20 mouse cellular contexts compared by ENCODE assay signal in the genomic region with DNA sequence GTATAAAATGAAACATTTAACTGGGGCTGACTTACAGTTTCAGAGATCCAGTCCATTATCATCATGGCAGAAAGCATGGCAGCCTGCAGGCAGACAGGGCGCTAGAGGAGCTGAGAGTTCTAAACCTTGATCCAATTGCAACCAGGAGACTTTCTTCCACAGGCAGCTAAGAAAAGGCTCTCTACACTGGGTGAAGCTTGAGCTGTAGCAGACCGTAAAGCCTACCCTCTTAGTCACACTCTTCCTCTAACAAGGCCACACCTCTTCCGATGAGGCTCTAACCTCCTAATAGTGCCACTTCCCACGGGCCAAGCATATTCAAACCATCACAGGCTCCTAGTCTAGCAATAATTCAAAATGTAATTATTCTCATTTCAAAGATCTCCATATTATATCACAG. TPM values are rescaled to one million over a fixed set of nuclear protein-coding genes. Genes with fewer than 3 reads are reported as not detected.
DNase-seq lines count a peak whose midpoint lies in the region; ATAC-seq lines count a peak whose summit lies in the region.
"Had no signal": no experiment of that assay in that cellular context is flagged by ENCODE, and none has a peak within 500 bp of the region (broad histone marks: within the 10 kb centered on the region; RNA-seq: fewer than 3 reads in every experiment).

No protein-coding gene starts in this region.

- H3K36me3 ChIP-seq in hindbrain, embryonic 15.5 days, result no peaks in the 10 kb centered on the region
- no peaks in the 10 kb centered on the region for H3K36me3 ChIP-seq in hindbrain, embryonic 16.5 days (ENCODE audit: control insufficient read depth, insufficient read depth, low read length)
- H3K36me3 ChIP-seq in midbrain, embryonic 15.5 days (replicated peaks), result no peaks in the 10 kb centered on the region
- H3K36me3 ChIP-seq in midbrain, embryonic 10.5 days, result peaks cover 7% of the 10 kb centered on the region
- no peaks in the 10 kb centered on the region for H3K36me3 ChIP-seq in limb, embryonic 13.5 days
- H3K36me3 ChIP-seq: liver, embryonic 12.5 days; neural tube, embryonic 13.5 days had no signal

- H3K4me2 ChIP-seq in hindbrain, embryonic 15.5 days, result 0 out of 2 replicates have a peak overlapping the region, but pooled peaks have one; percentile 68
- no peak overlapping the region for H3K4me2 ChIP-seq in hindbrain, embryonic 16.5 days (ENCODE audit: low read length)
- H3K4me2 ChIP-seq in midbrain, embryonic 15.5 days, result peak overlapping the region; percentile 16; the same call in 1 of the 2 replicates
- H3K4me2 ChIP-seq in limb, embryonic 13.5 days (replicated peaks), result peak overlapping the region; percentile 27

- 96% methylated on average over 4 of the region's 4 CpGs for WGBS in hindbrain, embryonic 15.5 days
- WGBS in hindbrain, embryonic 16.5 days, result 95% methylated on average over 4 of the region's 4 CpGs
- 92% methylated on average over 4 of the region's 4 CpGs for WGBS in midbrain, embryonic 15.5 days
- WGBS in midbrain, embryonic 10.5 days, result 88% methylated on average over 4 of the region's 4 CpGs
- 91% methylated on average over 4 of the region's 4 CpGs for WGBS in limb, embryonic 13.5 days

- no peaks in the 10 kb centered on the region for H3K27me3 ChIP-seq in hindbrain, embryonic 15.5 days
- H3K27me3 ChIP-seq in hindbrain, embryonic 16.5 days (replicated peaks; ENCODE audit: control insufficient read depth, insufficient read depth, low read length), result no peaks in the 10 kb centered on the region
- H3K27me3 ChIP-seq in midbrain, embryonic 15.5 days (replicated peaks), result no peaks in the 10 kb centered on the region
- no peaks in the 10 kb centered on the region for H3K27me3 ChIP-seq in midbrain, embryonic 10.5 days (ENCODE audit: low read depth, poor library complexity, severe bottlenecking)
- no peaks in the 10 kb centered on the region for H3K27me3 ChIP-seq in limb, embryonic 13.5 days
- H3K27me3 ChIP-seq: liver, embryonic 12.5 days; neural tube, embryonic 13.5 days had no signal

- no peaks in the 10 kb centered on the region for H3K9me3 ChIP-seq in hindbrain, embryonic 15.5 days
- 0 out of 2 replicates have a peak, but pooled peaks cover 2% of the 10 kb centered on the region for H3K9me3 ChIP-seq in hindbrain, embryonic 16.5 days (ENCODE audit: control insufficient read depth, low read length)
- H3K9me3 ChIP-seq in midbrain, embryonic 15.5 days, result 0 out of 2 replicates have a peak, but pooled peaks cover under 1% of the 10 kb centered on the region
- H3K9me3 ChIP-seq in midbrain, embryonic 10.5 days (replicated peaks), result peaks cover 5% of the 10 kb centered on the region; the same call in 1 of the 2 replicates
- no peaks in the 10 kb centered on the region for H3K9me3 ChIP-seq in limb, embryonic 13.5 days
- H3K9me3 ChIP-seq: liver, embryonic 12.5 days had no signal

- H3K9ac ChIP-seq in hindbrain, embryonic 15.5 days, result no peak overlapping the region
- no peak overlapping the region for H3K9ac ChIP-seq in hindbrain, embryonic 16.5 days (ENCODE audit: low read depth, low read length)
- no peak overlapping the region for H3K9ac ChIP-seq in midbrain, embryonic 15.5 days
- no peak overlapping the region for H3K9ac ChIP-seq in limb, embryonic 13.5 days

- DNase-seq in cerebellum, adult 8-10 months, result peak; percentile 11
- no peak for DNase-seq in cerebellum, adult 18-20 months
- DNase-seq in midbrain, embryonic 10.5 days (ENCODE audit: low spot score), result no peak
- DNase-seq in adrenal gland, postnatal 10 days, result no peak
- DNase-seq: adrenal gland, adult 2 months; B cell, adult 2 months; cerebellum, postnatal 10 days; forebrain, postnatal 0 days; kidney, postnatal 36 days; left cerebral cortex, postnatal 4 days; lung, adult 2 months; thymus, postnatal 36 days had no signal

- H3K4me1 ChIP-seq in hindbrain, embryonic 15.5 days (replicated peaks), result peaks cover 20% of the 10 kb centered on the region
- H3K4me1 ChIP-seq in hindbrain, embryonic 16.5 days (ENCODE audit: control insufficient read depth, insufficient read depth, low read depth, low read length), result peaks cover 14% of the 10 kb centered on the region
- H3K4me1 ChIP-seq in midbrain, embryonic 15.5 days, result peaks cover 20% of the 10 kb centered on the region
- peaks cover 18% of the 10 kb centered on the region for H3K4me1 ChIP-seq in midbrain, embryonic 10.5 days
- H3K4me1 ChIP-seq in limb, embryonic 13.5 days, result peaks cover 17% of the 10 kb centered on the region

- ATAC-seq in hindbrain, embryonic 15.5 days (ENCODE audit: low FRiP score, low read depth), result no peak
- ATAC-seq in hindbrain, embryonic 16.5 days, result no peak
- ATAC-seq in midbrain, embryonic 15.5 days (replicated peaks), result no peak
- no peak for ATAC-seq in limb, embryonic 13.5 days (ENCODE audit: low FRiP score, low read depth)
- ATAC-seq: forebrain, postnatal 0 days; intestine, embryonic 16.5 days; liver, embryonic 12.5 days had no signal

- H3K4me3 ChIP-seq in hindbrain, embryonic 15.5 days, result no peak overlapping the region
- no peak overlapping the region for H3K4me3 ChIP-seq in hindbrain, embryonic 16.5 days (ENCODE audit: low read length)
- no peak overlapping the region for H3K4me3 ChIP-seq in midbrain, embryonic 15.5 days
- no peak overlapping the region for H3K4me3 ChIP-seq in midbrain, embryonic 10.5 days
- H3K4me3 ChIP-seq in limb, embryonic 13.5 days, result no peak overlapping the region

- no peak overlapping the region for H3K27ac ChIP-seq in hindbrain, embryonic 15.5 days (replicated peaks)
- no peak overlapping the region for H3K27ac ChIP-seq in hindbrain, embryonic 16.5 days (ENCODE audit: low read depth, low read length)
- no peak overlapping the region for H3K27ac ChIP-seq in midbrain, embryonic 15.5 days
- no peak overlapping the region for H3K27ac ChIP-seq in midbrain, embryonic 10.5 days (replicated peaks)
- no peak overlapping the region for H3K27ac ChIP-seq in limb, embryonic 13.5 days

RNA-seq across cellular contexts. Expression of gene Zfp119a, which starts 1.5 kb away (rescaled TPM):
- polyA plus RNA-seq in hindbrain, embryonic 15.5 days (2015; fragmentation: Nextera tagmentation; extraction: Ambion mirVana), result 11.2 and 11.7 TPM in 2 replicates
- 10.5 and 12.1 TPM in 2 replicates for polyA plus RNA-seq in hindbrain, embryonic 16.5 days (2015; fragmentation: Nextera tagmentation; extraction: Ambion mirVana)
- 12.0 and 15.3 TPM in 2 replicates for polyA plus RNA-seq in midbrain, embryonic 15.5 days (2015; fragmentation: Nextera tagmentation; extraction: Ambion mirVana)
- 8.5 and 10.3 TPM in 2 replicates for polyA plus RNA-seq in midbrain, embryonic 10.5 days (2016; fragmentation: Nextera tagmentation; extraction: Ambion mirVana)
- polyA plus RNA-seq in limb, embryonic 13.5 days (2015; fragmentation: Nextera tagmentation; extraction: Ambion mirVana), result 11.0 and 11.3 TPM in 2 replicates
- 1 to 10 TPM; 6.2 to 9.5 TPM for total RNA-seq in adrenal gland, postnatal 10 days (2021)
- polyA plus RNA-seq: adrenal gland, adult 2 months; small intestine, adult 2 months had no signal

RNA-seq across cellular contexts. Expression of gene Zfp959, which starts 14.7 kb away (rescaled TPM):
- polyA plus RNA-seq in hindbrain, embryonic 15.5 days (2015; fragmentation: Nextera tagmentation; extraction: Ambion mirVana), result 14.4 and 15.4 TPM in 2 replicates
- polyA plus RNA-seq in hindbrain, embryonic 16.5 days (2015; fragmentation: Nextera tagmentation; extraction: Ambion mirVana), result 12.7 and 14.7 TPM in 2 replicates
- 15.7 and 16.1 TPM in 2 replicates for polyA plus RNA-seq in midbrain, embryonic 15.5 days (2015; fragmentation: Nextera tagmentation; extraction: Ambion mirVana)
- polyA plus RNA-seq in midbrain, embryonic 10.5 days (2016; fragmentation: Nextera tagmentation; extraction: Ambion mirVana), result 12.9 and 14.8 TPM in 2 replicates
- polyA plus RNA-seq in limb, embryonic 13.5 days (2015; fragmentation: Nextera tagmentation; extraction: Ambion mirVana), result 13.9 and 14.3 TPM in 2 replicates
- 1 to 10 TPM; 5.9 to 6.0 TPM for total RNA-seq in adrenal gland, postnatal 10 days (2021)
